Mouse (Mus musculus) heart, postnatal 4 days (tissue): ENCODE measurements around the gene Ckmt1. TPM values are rescaled to one million over a fixed set of nuclear protein-coding genes. Genes with fewer than 3 reads are reported as not detected.
"Not testable (repeated sequence)": the region's sequence is repeated elsewhere in the genome, so short reads cannot be mapped to it uniquely, and the experiment has no call there.

Experiments
- DNase-seq: peaks from one replicate; pipeline ENCODE4 v3.0.0; 2021
- total RNA-seq, 2 experiments: library from RNA; stranded (reverse); gene quantifications; 2 replicates each; pipeline ENCODE4 v1.2.3; 2021

Gene Ckmt1
- total RNA-seq, result 1 to 10 TPM; 1.1 to 2.9 TPM

- DNase-seq, result no peak
Measured at GRCm38 (mm10) chr2:121357494-121357893, at the start of gene Ckmt1. Gene Ckmt1, plus strand, starts transcription at chr2:121357714.

- DNase-seq, result peak; percentile 55
Measured at GRCm38 (mm10) chr2:121308997-121309416, 48.5 kb upstream of the Ckmt1 start.

GRCm38 (mm10) chr2:121316278-121316677, 41.2 kb upstream of the Ckmt1 start:
- DNase-seq, result no peak

- DNase-seq, result no peak
Measured at GRCm38 (mm10) chr2:121323041-121323440, 34.5 kb upstream of the Ckmt1 start.

- DNase-seq, result no peak
Measured at GRCm38 (mm10) chr2:121323693-121324470, 33.6 kb upstream of the Ckmt1 start.

- no peak for DNase-seq
Measured at GRCm38 (mm10) chr2:121329492-121329891, 28.0 kb upstream of the Ckmt1 start.

- no peak for DNase-seq
Measured at GRCm38 (mm10) chr2:121339057-121339456, 18.5 kb upstream of the Ckmt1 start.

GRCm38 (mm10) chr2:121353156-121353555, 4.4 kb upstream of the Ckmt1 start:
- no peak for DNase-seq

- DNase-seq, result no peak
Measured at GRCm38 (mm10) chr2:121354378-121354777, 3.1 kb upstream of the Ckmt1 start.

- DNase-seq, result peak; percentile 98
Measured at GRCm38 (mm10) chr2:121354820-121355592, 2.5 kb upstream of the Ckmt1 start, which contains the start of gene Ppip5k1. Gene Ppip5k1, minus strand, starts transcription at chr2:121355396.

- no peak for DNase-seq
Measured at GRCm38 (mm10) chr2:121357961-121358360, 447 bp downstream of the Ckmt1 start.

- DNase-seq, result peak; percentile 26
Measured at GRCm38 (mm10) chr2:121358381-121358780, 867 bp downstream of the Ckmt1 start.

GRCm38 (mm10) chr2:121359461-121359860, 1.9 kb downstream of the Ckmt1 start:
- no peak for DNase-seq

- DNase-seq, result no peak
Measured at GRCm38 (mm10) chr2:121363656-121364055, 6.1 kb downstream of the Ckmt1 start.

- DNase-seq, result no peak
Measured at GRCm38 (mm10) chr2:121368831-121369230, 11.3 kb downstream of the Ckmt1 start.

GRCm38 (mm10) chr2:121370921-121371320, 13.4 kb downstream of the Ckmt1 start:
- DNase-seq, result no peak

- no peak for DNase-seq
Measured at GRCm38 (mm10) chr2:121372266-121372665, 14.8 kb downstream of the Ckmt1 start.

- DNase-seq, result no peak
Measured at GRCm38 (mm10) chr2:121374766-121375165, 17.3 kb downstream of the Ckmt1 start.

- not testable (repeated sequence) for DNase-seq
Measured at GRCm38 (mm10) chr2:121386961-121387575, 29.6 kb downstream of the Ckmt1 start, which contains the start of gene Strc. Gene Strc, minus strand, starts transcription at chr2:121387168.

- DNase-seq, result peak; percentile 85
Measured at GRCm38 (mm10) chr2:121396624-121397023, 39.1 kb downstream of the Ckmt1 start.

GRCm38 (mm10) chr2:121403296-121403695, 45.8 kb downstream of the Ckmt1 start:
- DNase-seq, result no peak

- peak; percentile 37 for DNase-seq
Measured at GRCm38 (mm10) chr2:121408160-121408559, 50.6 kb downstream of the Ckmt1 start.

- DNase-seq, result no peak
Measured at GRCm38 (mm10) chr2:121412843-121413386, 55.4 kb downstream of the Ckmt1 start.
